Mouse (Mus musculus): ENCODE measurements at regions not wholly inside any gene's neighbourhood (a gene's known extent, or its start where the extent isn't known, plus 50 kb on each side); places are given as distances from the start of the nearest gene placed in this dataset.

DNA sequence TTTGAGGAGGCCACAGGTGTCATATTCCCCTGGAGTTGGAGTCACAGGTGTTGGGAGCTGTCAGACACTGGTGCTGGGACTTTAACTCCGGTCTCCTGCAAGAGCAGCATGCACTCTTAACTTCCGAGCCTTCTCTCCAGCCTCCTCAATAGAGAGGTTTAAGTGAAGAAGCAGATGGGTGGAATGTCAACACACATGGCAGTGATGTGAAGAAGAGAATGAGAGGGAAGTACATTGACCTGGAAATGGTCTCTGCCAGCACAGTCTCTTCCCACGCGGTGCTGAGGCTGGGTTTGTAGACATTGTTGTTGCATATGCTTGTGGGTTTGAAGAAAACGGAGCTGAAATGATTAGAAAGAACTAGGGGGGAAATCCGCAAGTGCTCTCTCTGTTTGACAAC lies 112.0 kb upstream of the Fn1 start:
- no peak overlapping the region for H3K9ac ChIP-seq (ENCODE audit: low read depth, low read length)
- WGBS, result 68% methylated on average over 6 of the region's 6 CpGs
- H3K4me3 ChIP-seq (ENCODE audit: low read length), result no peak overlapping the region
- H3K9me3 ChIP-seq (ENCODE audit: control insufficient read depth, low read length), result no peaks in the 10 kb centered on the region
- no peak overlapping the region for H3K4me2 ChIP-seq (ENCODE audit: low read depth, low read length)
- H3K4me1 ChIP-seq (ENCODE audit: control insufficient read depth, insufficient read depth, low read length), result no peaks in the 10 kb centered on the region
- no peak overlapping the region for H3K27ac ChIP-seq (ENCODE audit: low read length)
- no peaks in the 10 kb centered on the region for H3K27me3 ChIP-seq (replicated peaks; ENCODE audit: control insufficient read depth, insufficient read depth, low read length)
- ATAC-seq, result no peak
- H3K36me3 ChIP-seq (ENCODE audit: control insufficient read depth, insufficient read depth, low read length), result no peaks in the 10 kb centered on the region

- Histone ChIP-seq H3K4me2 (ENCODE audit: low read depth, low read length) (no peak overlapping the region), H3K27ac (ENCODE audit: low read length) (no peak overlapping the region), H3K27me3 (replicated peaks; ENCODE audit: control insufficient read depth, insufficient read depth, low read length) (no peaks in the 10 kb centered on the region), H3K9me3 (ENCODE audit: control insufficient read depth, low read length) (no peaks in the 10 kb centered on the region), H3K4me1 (ENCODE audit: control insufficient read depth, insufficient read depth, low read length) (no peaks in the 10 kb centered on the region), H3K4me3 (ENCODE audit: low read length) (no peak overlapping the region), H3K36me3 (ENCODE audit: control insufficient read depth, insufficient read depth, low read length) (no peaks in the 10 kb centered on the region), H3K9ac (ENCODE audit: low read depth, low read length) (no peak overlapping the region)
- 0 out of 2 replicates have a peak, but pooled peaks have one; percentile 26 for ATAC-seq
- 40% methylated on average over 2 of the region's 2 CpGs for WGBS
Observed at GRCm38 (mm10) chr1:71763530-71763929, 110.5 kb upstream of the Fn1 start.

DNA sequence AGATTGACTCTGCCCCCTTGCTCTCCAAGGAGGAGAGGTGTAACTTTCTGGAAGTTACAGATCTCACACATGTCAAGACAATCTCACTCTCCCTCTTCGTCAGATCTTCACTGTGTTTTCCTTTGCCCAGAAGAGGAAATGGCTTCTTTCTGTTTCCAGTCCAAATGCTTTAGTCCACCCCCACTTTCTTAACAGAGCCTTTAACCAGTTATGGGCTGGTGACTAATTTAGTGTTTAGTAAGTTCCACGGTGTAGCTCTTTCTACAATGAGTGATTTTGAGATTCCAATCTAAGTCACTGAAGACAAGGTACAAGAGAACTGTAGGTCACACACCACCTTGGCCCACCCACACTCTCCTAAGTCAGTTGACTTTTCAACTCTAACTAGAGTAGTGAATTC lies 107.3 kb upstream of the Fn1 start:
- no peak overlapping the region for H3K4me2 ChIP-seq (ENCODE audit: low read depth, low read length)
- 54% methylated on average over 2 of the region's 2 CpGs for WGBS
- no peak overlapping the region for H3K9ac ChIP-seq (ENCODE audit: low read depth, low read length)
- no peaks in the 10 kb centered on the region for H3K27me3 ChIP-seq (replicated peaks; ENCODE audit: control insufficient read depth, insufficient read depth, low read length)
- H3K4me3 ChIP-seq (ENCODE audit: low read length), result no peak overlapping the region
- H3K27ac ChIP-seq (ENCODE audit: low read length), result no peak overlapping the region
- ATAC-seq, result no peak
- no peaks in the 10 kb centered on the region for H3K36me3 ChIP-seq (ENCODE audit: control insufficient read depth, insufficient read depth, low read length)
- no peaks in the 10 kb centered on the region for H3K9me3 ChIP-seq (ENCODE audit: control insufficient read depth, low read length)
- no peaks in the 10 kb centered on the region for H3K4me1 ChIP-seq (ENCODE audit: control insufficient read depth, insufficient read depth, low read length)

DNA sequence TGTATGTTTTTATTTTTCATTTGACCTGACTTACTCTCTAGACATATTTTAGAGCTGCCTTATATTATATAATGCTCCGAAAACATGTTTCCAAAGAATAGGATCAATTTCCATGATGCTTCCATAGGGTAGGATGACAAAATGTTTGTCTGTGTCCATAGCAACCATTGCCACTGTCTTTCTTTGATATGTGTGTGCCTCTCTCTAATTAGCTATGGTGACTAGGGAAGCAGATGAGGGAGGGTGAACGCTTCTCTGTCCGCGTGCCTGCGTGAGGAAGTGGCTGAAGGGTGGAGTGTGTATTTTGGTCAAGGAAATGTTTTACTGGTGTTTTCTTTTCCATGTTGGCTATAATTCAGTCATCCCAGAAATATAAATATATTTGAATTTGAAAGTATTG lies 104.2 kb upstream of the Fn1 start:
- Histone ChIP-seq H3K9me3 (ENCODE audit: control insufficient read depth, low read length) (peaks cover 6% of the 10 kb centered on the region; the same call in 1 of the 2 replicates), H3K4me2 (ENCODE audit: low read depth, low read length) (no peak overlapping the region), H3K36me3 (ENCODE audit: control insufficient read depth, insufficient read depth, low read length) (no peaks in the 10 kb centered on the region), H3K4me3 (ENCODE audit: low read length) (no peak overlapping the region), H3K27ac (ENCODE audit: low read length) (no peak overlapping the region), H3K4me1 (ENCODE audit: control insufficient read depth, insufficient read depth, low read length) (no peaks in the 10 kb centered on the region), H3K27me3 (replicated peaks; ENCODE audit: control insufficient read depth, insufficient read depth, low read length) (no peaks in the 10 kb centered on the region), H3K9ac (ENCODE audit: low read depth, low read length) (no peak overlapping the region)
- WGBS, result 82% methylated on average over 5 of the region's 5 CpGs
- no peak for ATAC-seq

DNA sequence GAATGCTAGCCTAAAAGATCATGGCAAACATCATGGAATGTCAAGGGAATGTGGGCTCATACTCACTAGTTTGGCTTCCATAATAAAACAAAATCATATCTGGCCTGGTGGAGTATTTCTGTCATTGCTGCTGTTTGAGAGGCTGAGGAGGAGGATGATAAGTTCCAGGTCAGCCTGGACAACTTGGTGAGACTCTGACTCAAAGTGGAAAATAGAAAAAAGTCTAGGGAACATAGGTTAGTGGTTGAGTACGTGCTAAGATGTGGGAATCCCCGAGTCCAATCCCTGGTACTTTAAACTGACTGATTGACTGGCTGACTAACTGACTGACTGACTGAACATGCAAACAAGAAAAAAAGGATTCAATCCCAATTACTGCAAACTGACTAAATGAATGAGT lies 103.2 kb upstream of the Fn1 start:
- Histone ChIP-seq H3K4me2 (ENCODE audit: low read depth, low read length) (no peak overlapping the region), H3K36me3 (ENCODE audit: control insufficient read depth, insufficient read depth, low read length) (no peaks in the 10 kb centered on the region), H3K4me1 (ENCODE audit: control insufficient read depth, insufficient read depth, low read length) (no peaks in the 10 kb centered on the region), H3K9me3 (ENCODE audit: control insufficient read depth, low read length) (peaks cover 6% of the 10 kb centered on the region; the same call in 1 of the 2 replicates), H3K4me3 (ENCODE audit: low read length) (no peak overlapping the region), H3K9ac (ENCODE audit: low read depth, low read length) (no peak overlapping the region), H3K27me3 (replicated peaks; ENCODE audit: control insufficient read depth, insufficient read depth, low read length) (no peaks in the 10 kb centered on the region), H3K27ac (ENCODE audit: low read length) (no peak overlapping the region)
- 70% methylated on average over 2 of the region's 2 CpGs for WGBS
- ATAC-seq, result no peak

- no peaks in the 10 kb centered on the region for H3K27me3 ChIP-seq (replicated peaks; ENCODE audit: control insufficient read depth, insufficient read depth, low read length)
- WGBS, result 32% methylated on average over 9 of the region's 9 CpGs
- H3K9me3 ChIP-seq (ENCODE audit: control insufficient read depth, low read length), result peaks cover 6% of the 10 kb centered on the region; the same call in 1 of the 2 replicates
- H3K27ac ChIP-seq (ENCODE audit: low read length), result no peak overlapping the region
- no peak overlapping the region for H3K4me2 ChIP-seq (ENCODE audit: low read depth, low read length)
- H3K4me3 ChIP-seq (ENCODE audit: low read length), result no peak overlapping the region
- no peaks in the 10 kb centered on the region for H3K4me1 ChIP-seq (ENCODE audit: control insufficient read depth, insufficient read depth, low read length)
- H3K9ac ChIP-seq (ENCODE audit: low read depth, low read length), result no peak overlapping the region
- ATAC-seq, result no peak
- H3K36me3 ChIP-seq (ENCODE audit: control insufficient read depth, insufficient read depth, low read length), result no peaks in the 10 kb centered on the region
Observed at GRCm38 (mm10) chr1:71755435-71755834, 102.4 kb upstream of the Fn1 start.

GRCm38 (mm10) chr1:71752351-71752750 lies 99.4 kb upstream of the Fn1 start:
- ATAC-seq, result no peak
- Histone ChIP-seq H3K27me3 (replicated peaks; ENCODE audit: control insufficient read depth, insufficient read depth, low read length) (no peaks in the 10 kb centered on the region), H3K9ac (ENCODE audit: low read depth, low read length) (no peak overlapping the region), H3K27ac (ENCODE audit: low read length) (no peak overlapping the region), H3K4me1 (ENCODE audit: control insufficient read depth, insufficient read depth, low read length) (no peaks in the 10 kb centered on the region), H3K9me3 (ENCODE audit: control insufficient read depth, low read length) (peaks cover 6% of the 10 kb centered on the region; the same call in 1 of the 2 replicates), H3K4me2 (ENCODE audit: low read depth, low read length) (no peak overlapping the region), H3K36me3 (ENCODE audit: control insufficient read depth, insufficient read depth, low read length) (no peaks in the 10 kb centered on the region), H3K4me3 (ENCODE audit: low read length) (no peak overlapping the region)
- 97% methylated on average over 1 of the region's 1 CpGs for WGBS

DNA sequence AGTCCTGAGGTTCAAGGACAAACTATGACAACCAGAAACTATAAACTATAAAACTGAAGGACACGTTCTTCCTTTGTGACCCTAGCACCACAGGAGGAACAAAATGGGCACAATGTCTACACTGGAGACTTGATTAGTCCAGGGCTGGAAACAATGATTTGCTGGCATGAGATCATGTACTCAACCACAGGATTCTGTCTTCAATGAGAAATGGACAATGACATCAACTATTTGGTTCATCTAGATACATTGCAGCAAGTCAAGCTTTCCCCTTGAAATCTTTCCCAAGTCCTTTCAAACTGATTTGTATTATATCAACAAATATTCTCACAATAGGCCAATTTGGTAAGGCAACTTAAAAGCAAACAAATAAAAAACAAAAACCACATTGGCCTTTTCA lies 98.6 kb upstream of the Fn1 start:
- Histone ChIP-seq H3K9me3 (ENCODE audit: control insufficient read depth, low read length) (peaks cover 6% of the 10 kb centered on the region; the same call in 1 of the 2 replicates), H3K4me3 (ENCODE audit: low read length) (no peak overlapping the region), H3K36me3 (ENCODE audit: control insufficient read depth, insufficient read depth, low read length) (no peaks in the 10 kb centered on the region), H3K4me2 (ENCODE audit: low read depth, low read length) (no peak overlapping the region), H3K4me1 (ENCODE audit: control insufficient read depth, insufficient read depth, low read length) (no peaks in the 10 kb centered on the region), H3K27me3 (replicated peaks; ENCODE audit: control insufficient read depth, insufficient read depth, low read length) (no peaks in the 10 kb centered on the region), H3K9ac (ENCODE audit: low read depth, low read length) (no peak overlapping the region), H3K27ac (ENCODE audit: low read length) (no peak overlapping the region)
- 87% methylated on average over 1 of the region's 1 CpGs for WGBS
- ATAC-seq, result no peak

- Histone ChIP-seq H3K4me2 (ENCODE audit: low read depth, low read length) (no peak overlapping the region), H3K27ac (ENCODE audit: low read length) (no peak overlapping the region), H3K9ac (ENCODE audit: low read depth, low read length) (no peak overlapping the region), H3K9me3 (ENCODE audit: control insufficient read depth, low read length) (no peaks in the 10 kb centered on the region), H3K4me3 (ENCODE audit: low read length) (no peak overlapping the region), H3K27me3 (replicated peaks; ENCODE audit: control insufficient read depth, insufficient read depth, low read length) (no peaks in the 10 kb centered on the region), H3K4me1 (ENCODE audit: control insufficient read depth, insufficient read depth, low read length) (peaks cover 3% of the 10 kb centered on the region; the same call in 1 of the 2 replicates), H3K36me3 (ENCODE audit: control insufficient read depth, insufficient read depth, low read length) (no peaks in the 10 kb centered on the region)
- 59% methylated on average over 3 of the region's 3 CpGs for WGBS
- ATAC-seq, result peak; percentile 68
Observed at GRCm38 (mm10) chr1:71735606-71736005, 82.6 kb upstream of the Fn1 start.

DNA sequence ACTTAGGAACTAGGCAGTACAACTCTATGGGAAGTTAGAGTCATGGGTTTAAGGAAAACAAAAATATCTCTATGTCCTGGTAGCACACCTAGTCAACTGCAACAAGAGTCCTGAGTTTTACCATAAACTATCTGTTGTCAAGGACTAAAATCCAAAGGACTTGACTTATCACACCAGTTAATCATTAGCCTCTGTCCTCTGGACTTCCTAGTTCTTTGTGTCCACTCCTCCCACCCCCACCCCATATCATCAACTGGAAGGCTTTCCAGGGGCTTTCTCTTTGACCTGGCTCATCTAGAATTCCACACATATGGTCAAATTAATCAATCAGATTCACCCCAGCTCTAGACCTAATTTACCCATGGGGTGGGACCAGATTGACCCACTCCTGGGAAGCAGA lies 78.6 kb upstream of the Fn1 start:
- no peak overlapping the region for H3K4me2 ChIP-seq (ENCODE audit: low read depth, low read length)
- no peak for ATAC-seq
- H3K4me3 ChIP-seq (ENCODE audit: low read length), result no peak overlapping the region
- peaks cover 3% of the 10 kb centered on the region; the same call in 1 of the 2 replicates for H3K4me1 ChIP-seq (ENCODE audit: control insufficient read depth, insufficient read depth, low read length)
- no peak overlapping the region for H3K9ac ChIP-seq (ENCODE audit: low read depth, low read length)
- no peaks in the 10 kb centered on the region for H3K36me3 ChIP-seq (ENCODE audit: control insufficient read depth, insufficient read depth, low read length)
- no peak overlapping the region for H3K27ac ChIP-seq (ENCODE audit: low read length)
- no peaks in the 10 kb centered on the region for H3K27me3 ChIP-seq (replicated peaks; ENCODE audit: control insufficient read depth, insufficient read depth, low read length)
- no peaks in the 10 kb centered on the region for H3K9me3 ChIP-seq (ENCODE audit: control insufficient read depth, low read length)
